Mouse (Mus musculus): ENCODE data around the gene Bola2.

- no peak for TF ChIP-seq CTCF (IDR thresholded peaks at IDR 0.05; ENCODE audit: control insufficient read depth, insufficient read depth, insufficient replicate concordance, low read depth, low read length)
- TF ChIP-seq POLR2A (IDR thresholded peaks at IDR 0.05; ENCODE audit: control insufficient read depth, low read depth, low read length), result no peak
These were observed 37.7 kb upstream of the Bola2 start for GRCm38 (mm10) chr7:126657522-126657921.

All from testis, adult 2 months (tissue).